Mouse (Mus musculus) heart, embryonic 11.5 days (tissue): Measurements from ENCODE around the gene Art3. TPM values are rescaled to one million over a fixed set of nuclear protein-coding genes. Genes with fewer than 3 reads are reported as not detected.

Experiments used
- ATAC-seq: fragments of 200-750 bp; cut with Nextera tagmentation; replicated peaks from 2 replicates; pipeline ENCODE4 v1.8.0; 2017; ENCODE audit warnings: moderate library complexity; ENCODE audit not compliant: insufficient number of reproducible peaks, low FRiP score, low TSS enrichment
- H3K27ac ChIP-seq: fragments of 300-500 bp; sonication (generic); 2 replicates; pipeline ENCODE4 v1.5.1; 2014; ENCODE audit warnings: mild to moderate bottlenecking, low read depth, low read length
- H3K27me3 ChIP-seq: fragments of 300-500 bp; sonication (generic); 2 replicates; pipeline ENCODE4 v1.6.1; 2014; ENCODE audit warnings: mild to moderate bottlenecking, low read length, mixed read lengths; ENCODE audit not compliant: control insufficient read depth, insufficient read depth
- H3K36me3 ChIP-seq: fragments of 300-500 bp; sonication (generic); 2 replicates; pipeline ENCODE4 v1.6.1; 2014; ENCODE audit warnings: mild to moderate bottlenecking, low read length, moderate library complexity, mixed read lengths; ENCODE audit not compliant: control insufficient read depth, insufficient read depth
- H3K4me1 ChIP-seq: fragments of 300-500 bp; sonication (generic); 2 replicates; pipeline ENCODE4 v1.6.1; 2014; ENCODE audit warnings: low read length; ENCODE audit not compliant: control insufficient read depth, insufficient read depth
- H3K4me2 ChIP-seq: fragments of 300-500 bp; sonication (generic); 2 replicates; pipeline ENCODE4 v1.6.1; 2014; ENCODE audit warnings: mild to moderate bottlenecking, moderate library complexity
- H3K4me3 ChIP-seq: fragments of 300-500 bp; sonication (generic); 2 replicates; pipeline ENCODE4 v1.5.1; 2014; ENCODE audit warnings: low read depth, low read length
- H3K9ac ChIP-seq: fragments of 300-500 bp; sonication (generic); 2 replicates; pipeline ENCODE4 v1.6.1; 2014; ENCODE audit warnings: mild to moderate bottlenecking, low read depth, low read length, moderate library complexity
- H3K9me3 ChIP-seq: fragments of 300-500 bp; sonication (generic); replicated peaks from 2 replicates; pipeline ENCODE4 v1.6.1; 2016; ENCODE audit warnings: low read length; ENCODE audit not compliant: control insufficient read depth
- WGBS: fragments of 180-500 bp; shearing (Covaris S2); extraction: QIAGEN DNeasy Blood & Tissue Kit; methylation state at CpG from one replicate; pipeline ENCODE4 v1.1.7; 2014; ENCODE audit not compliant: insufficient replicate concordance; 5-methylcytosine and 5-hydroxymethylcytosine counted together
- polyA plus RNA-seq: library from polyadenylated mRNA; unstranded; fragments of >200 nt; fragmentation: Nextera tagmentation; extraction: Ambion mirVana; gene quantifications from 2 replicates; pipeline ENCODE4 v1.2.1, GENCODE M21; 2014

Art3 gene
- polyA plus RNA-seq, 1 experiment from 2014 or later = 37.6 TPM

GRCm38 (mm10) chr5:92376795-92377405 is 45.3 kb downstream of the Art3 start:
- 22% methylated on average over 13 of the region's 13 CpGs for WGBS
- peaks cover 9% of the 10 kb centered on the region for H3K4me1 ChIP-seq
- H3K36me3 ChIP-seq = no peaks in the 10 kb centered on the region
- H3K9ac ChIP-seq = 0 out of 2 replicates have a peak overlapping the region, but pooled peaks have one; percentile 34
- no peak for ATAC-seq
- 0 out of 2 replicates have a peak overlapping the region, but pooled peaks have one; percentile 29 for H3K27ac ChIP-seq
- H3K4me2 ChIP-seq = peak overlapping the region; percentile 47
- H3K4me3 ChIP-seq = no peak overlapping the region
- H3K9me3 ChIP-seq = no peaks in the 10 kb centered on the region
- H3K27me3 ChIP-seq = no peaks in the 10 kb centered on the region

- no peak overlapping the region for H3K4me2 ChIP-seq
Measured at GRCm38 (mm10) chr5:92381550-92382348, 50.1 kb downstream of the Art3 start.

GRCm38 (mm10) chr5:92382349-92382679 is 50.7 kb downstream of the Art3 start:
- no peaks in the 10 kb centered on the region for H3K9me3 ChIP-seq
- no peaks in the 10 kb centered on the region for H3K36me3 ChIP-seq
- no peak for ATAC-seq
- H3K4me2 ChIP-seq = no peak overlapping the region
- H3K27me3 ChIP-seq = no peaks in the 10 kb centered on the region
- H3K9ac ChIP-seq = no peak overlapping the region
- 53% methylated on average over 9 of the region's 9 CpGs for WGBS
- no peak overlapping the region for H3K4me3 ChIP-seq
- H3K4me1 ChIP-seq = peaks cover 10% of the 10 kb centered on the region; the same call in 1 of the 2 replicates
- no peak overlapping the region for H3K27ac ChIP-seq

More at GRCm38 (mm10) chr5:92381550-92382348, 50.1 kb downstream of the Art3 start:
- 0 out of 2 replicates have a peak, but pooled peaks have one; percentile 28 for ATAC-seq
- no peak overlapping the region for H3K4me3 ChIP-seq
- H3K4me1 ChIP-seq = peaks cover 10% of the 10 kb centered on the region
- H3K9ac ChIP-seq = no peak overlapping the region
- H3K27me3 ChIP-seq = no peaks in the 10 kb centered on the region
- no peaks in the 10 kb centered on the region for H3K9me3 ChIP-seq
- WGBS = 29% methylated on average over 12 of the region's 12 CpGs
- no peak overlapping the region for H3K27ac ChIP-seq
- H3K36me3 ChIP-seq = no peaks in the 10 kb centered on the region

DNA sequence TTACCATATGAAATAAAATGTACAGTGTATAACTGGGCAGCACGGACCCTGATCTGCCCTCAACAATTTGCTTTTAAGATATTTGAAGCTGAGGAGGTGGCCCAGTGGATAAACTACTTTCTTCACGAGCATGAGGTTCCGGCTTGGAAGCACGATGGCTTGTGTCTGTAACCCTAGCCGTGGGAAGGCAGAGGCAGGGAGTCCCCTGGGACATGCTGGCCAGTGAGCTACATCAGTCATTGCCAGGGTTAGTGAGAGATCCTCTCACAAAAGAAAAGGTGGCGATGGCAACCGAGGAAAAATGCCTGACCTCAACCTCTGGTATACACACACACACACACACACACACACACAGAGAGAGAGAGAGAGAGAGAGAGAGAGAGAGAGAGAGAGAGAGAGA is 52.1 kb downstream of the Art3 start:
- H3K27me3 ChIP-seq = no peaks in the 10 kb centered on the region
- ATAC-seq = no peak
- H3K27ac ChIP-seq = no peak overlapping the region
- H3K4me1 ChIP-seq = peaks cover 16% of the 10 kb centered on the region; the same call in 1 of the 2 replicates
- WGBS = 54% methylated on average over 7 of the region's 7 CpGs
- H3K4me3 ChIP-seq = no peak overlapping the region
- H3K4me2 ChIP-seq = no peak overlapping the region
- H3K9ac ChIP-seq = no peak overlapping the region
- no peaks in the 10 kb centered on the region for H3K9me3 ChIP-seq
- H3K36me3 ChIP-seq = no peaks in the 10 kb centered on the region

DNA sequence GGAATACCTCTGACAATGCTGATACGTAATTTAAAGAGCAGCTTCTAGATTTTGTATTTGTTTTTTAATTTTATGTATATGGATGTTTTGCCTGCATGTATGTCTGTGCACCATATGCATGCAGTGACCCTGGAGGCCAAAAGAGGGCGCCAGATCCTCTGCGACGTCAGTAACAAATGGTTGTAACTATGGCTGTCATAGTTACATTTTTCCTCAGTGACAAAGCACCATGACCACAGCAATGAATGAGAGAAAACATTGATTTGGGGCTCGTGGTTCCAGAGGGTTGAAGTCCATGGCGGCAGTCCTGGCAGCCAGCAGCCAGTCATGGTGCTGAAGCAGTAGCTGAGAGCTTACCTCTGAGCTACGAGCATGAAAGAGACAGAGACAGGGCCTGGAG is 53.2 kb downstream of the Art3 start:
- WGBS = 45% methylated on average over 7 of the region's 7 CpGs
- Histone ChIP-seq H3K36me3 (no peaks in the 10 kb centered on the region), H3K4me3 (no peak overlapping the region), H3K27me3 (no peaks in the 10 kb centered on the region), H3K27ac (no peak overlapping the region), H3K4me2 (no peak overlapping the region), H3K9ac (no peak overlapping the region), H3K9me3 (no peaks in the 10 kb centered on the region), H3K4me1 (peaks cover 18% of the 10 kb centered on the region)
- no peak for ATAC-seq

DNA sequence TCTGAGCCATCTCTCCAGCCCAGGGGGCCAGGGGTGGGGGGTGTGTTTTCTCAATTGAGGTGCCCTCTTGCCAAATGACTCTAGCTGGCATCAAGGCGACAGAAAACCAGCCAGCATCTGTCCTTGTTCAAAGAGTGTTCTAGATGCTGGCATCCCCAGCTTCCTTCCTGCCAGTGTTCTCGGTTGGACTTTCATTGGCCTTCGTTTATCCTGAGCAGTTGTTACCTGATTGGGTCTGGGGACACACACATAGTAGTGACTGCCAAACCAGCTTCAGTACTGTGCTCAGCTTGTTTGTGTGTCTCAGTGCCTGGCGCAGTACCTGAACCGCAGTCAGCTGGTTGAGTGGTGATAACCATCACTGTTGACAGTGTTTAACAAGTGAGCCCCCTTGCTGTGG is 54.5 kb downstream of the Art3 start:
- H3K27ac ChIP-seq = peak overlapping the region; percentile 54
- no peak overlapping the region; the same call in 1 of the 2 replicates for H3K4me2 ChIP-seq
- no peak overlapping the region for H3K4me3 ChIP-seq
- H3K9ac ChIP-seq = no peak overlapping the region
- 66% methylated on average over 5 of the region's 5 CpGs for WGBS
- H3K27me3 ChIP-seq = no peaks in the 10 kb centered on the region
- ATAC-seq = no peak
- H3K9me3 ChIP-seq = no peaks in the 10 kb centered on the region
- peaks cover 28% of the 10 kb centered on the region for H3K4me1 ChIP-seq
- no peaks in the 10 kb centered on the region for H3K36me3 ChIP-seq

GRCm38 (mm10) chr5:92386643-92387042 is 55.0 kb downstream of the Art3 start:
- no peak overlapping the region for H3K4me3 ChIP-seq
- peak overlapping the region; percentile 54 for H3K27ac ChIP-seq
- 0 out of 2 replicates have a peak overlapping the region, but pooled peaks have one; percentile 10 for H3K9ac ChIP-seq
- peaks cover 31% of the 10 kb centered on the region for H3K4me1 ChIP-seq
- no peaks in the 10 kb centered on the region for H3K9me3 ChIP-seq
- H3K36me3 ChIP-seq = no peaks in the 10 kb centered on the region
- WGBS = 13% methylated on average over 6 of the region's 6 CpGs
- H3K27me3 ChIP-seq = no peaks in the 10 kb centered on the region
- peak overlapping the region; percentile 52 for H3K4me2 ChIP-seq
- ATAC-seq = peak; percentile 47

DNA sequence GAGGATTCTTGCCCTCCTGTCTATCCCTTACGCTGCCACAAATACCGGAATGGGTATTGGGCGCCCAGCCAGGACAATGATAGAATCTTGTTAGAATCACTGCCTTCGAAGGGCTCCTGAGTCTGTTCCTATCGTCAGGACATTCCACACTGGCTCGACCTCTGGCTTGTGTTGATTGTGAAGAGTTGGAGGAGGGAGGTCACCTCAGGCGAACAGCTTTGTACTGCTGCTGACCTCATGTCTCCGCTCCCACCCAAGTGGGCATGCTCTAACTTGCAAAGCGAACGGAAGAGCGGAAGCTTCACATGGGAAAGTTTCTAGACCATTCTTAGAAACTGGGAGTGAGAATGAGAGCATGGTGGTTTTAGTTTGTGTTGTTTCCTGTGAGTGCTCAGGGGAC is 55.8 kb downstream of the Art3 start:
- Histone ChIP-seq H3K4me1 (peaks cover 31% of the 10 kb centered on the region), H3K27me3 (no peaks in the 10 kb centered on the region), H3K27ac (peak overlapping the region; percentile 54), H3K4me3 (no peak overlapping the region), H3K4me2 (peak overlapping the region; percentile 52), H3K9ac (no peak overlapping the region), H3K36me3 (no peaks in the 10 kb centered on the region), H3K9me3 (no peaks in the 10 kb centered on the region)
- no peak for ATAC-seq
- WGBS = 35% methylated on average over 11 of the region's 11 CpGs
